Mouse (Mus musculus) brain, embryonic 14.5 days (tissue): Measurements from ENCODE around the gene Gbp6.
"Not testable (repeated sequence)": the region's sequence is repeated elsewhere in the genome, so short reads cannot be mapped to it uniquely, and the experiment has no call there.

ENCODE experiments used
- CTCF ChIP-seq: fragments of 200-500 bp; IDR thresholded peaks from 2 replicates; pipeline ENCODE4 v1.5.1; 2012; ENCODE audit warnings: inconsistent platforms, mild to moderate bottlenecking, moderate library complexity, borderline replicate concordance; ENCODE audit not compliant: insufficient read depth, insufficient read length; ENCODE audit errors: extremely low read depth
- POLR2A ChIP-seq: fragments of 200-500 bp; IDR thresholded peaks from 2 replicates; pipeline ENCODE4 v1.6.1; 2012; ENCODE audit warnings: mild to moderate bottlenecking, inconsistent platforms, borderline replicate concordance; ENCODE audit not compliant: poor library complexity, insufficient read depth, insufficient read length, severe bottlenecking; ENCODE audit errors: extremely low read depth

DNA sequence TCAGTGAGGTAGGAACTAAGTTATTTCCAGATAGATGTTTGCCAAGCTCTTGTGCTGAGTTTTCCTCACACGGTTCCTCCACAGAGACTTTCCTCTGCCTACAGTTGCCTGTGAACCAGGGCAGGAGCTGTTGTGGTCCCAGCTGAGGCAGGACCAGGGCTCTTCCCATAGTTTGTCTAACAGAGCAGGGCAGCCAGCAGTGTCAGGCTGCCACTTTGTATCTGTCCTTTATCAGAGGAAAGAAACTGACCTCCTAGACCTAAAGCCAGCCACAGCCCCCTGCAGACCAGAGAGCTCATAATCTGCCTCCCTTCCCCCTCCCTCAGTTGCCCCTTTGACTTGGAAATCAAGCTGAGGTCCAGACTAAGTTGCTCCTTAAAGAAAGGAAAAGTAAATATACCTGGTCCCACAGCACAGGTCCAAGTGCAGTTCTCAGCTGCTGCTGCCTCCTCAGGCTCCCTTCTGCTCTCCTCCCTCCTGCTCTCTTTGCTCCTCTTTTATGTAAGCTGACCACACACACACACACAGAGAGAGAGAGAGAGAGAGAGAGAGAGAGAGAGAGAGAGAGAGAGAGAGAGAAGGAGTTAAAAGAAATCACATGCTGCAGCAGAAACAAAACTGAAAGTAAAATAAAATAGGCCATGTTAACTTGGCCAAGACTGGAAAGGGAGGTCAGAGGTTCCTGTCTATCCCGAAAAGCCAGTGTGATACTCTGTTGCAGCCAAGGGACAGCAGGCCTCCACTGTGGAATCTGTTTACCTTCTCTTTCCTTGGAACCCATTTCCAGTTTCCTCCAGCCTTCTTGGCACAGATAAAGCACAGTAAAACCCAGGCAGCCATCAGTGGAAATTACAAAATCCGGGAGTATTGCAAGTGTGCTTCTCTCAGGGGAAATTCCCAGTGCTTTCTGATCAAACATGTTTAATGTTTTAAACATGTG, at the start of gene Gbp6, which contains the start of gene Gm43302:
- TF ChIP-seq POLR2A, CTCF: not testable (repeated sequence)
